Mouse (Mus musculus): ENCODE measurements around the gene Gm9918. TPM values are rescaled to one million over a fixed set of nuclear protein-coding genes. Genes with fewer than 3 reads are reported as not detected.
"Not testable (repeated sequence)": the region's sequence is repeated elsewhere in the genome, so short reads cannot be mapped to it uniquely, and the experiment has no call there.

The Gm9918 gene
- polyA plus RNA-seq (2014; fragmentation: Nextera tagmentation; extraction: Ambion mirVana), result 0.71 and 1.1 TPM in 2 replicates

DNA sequence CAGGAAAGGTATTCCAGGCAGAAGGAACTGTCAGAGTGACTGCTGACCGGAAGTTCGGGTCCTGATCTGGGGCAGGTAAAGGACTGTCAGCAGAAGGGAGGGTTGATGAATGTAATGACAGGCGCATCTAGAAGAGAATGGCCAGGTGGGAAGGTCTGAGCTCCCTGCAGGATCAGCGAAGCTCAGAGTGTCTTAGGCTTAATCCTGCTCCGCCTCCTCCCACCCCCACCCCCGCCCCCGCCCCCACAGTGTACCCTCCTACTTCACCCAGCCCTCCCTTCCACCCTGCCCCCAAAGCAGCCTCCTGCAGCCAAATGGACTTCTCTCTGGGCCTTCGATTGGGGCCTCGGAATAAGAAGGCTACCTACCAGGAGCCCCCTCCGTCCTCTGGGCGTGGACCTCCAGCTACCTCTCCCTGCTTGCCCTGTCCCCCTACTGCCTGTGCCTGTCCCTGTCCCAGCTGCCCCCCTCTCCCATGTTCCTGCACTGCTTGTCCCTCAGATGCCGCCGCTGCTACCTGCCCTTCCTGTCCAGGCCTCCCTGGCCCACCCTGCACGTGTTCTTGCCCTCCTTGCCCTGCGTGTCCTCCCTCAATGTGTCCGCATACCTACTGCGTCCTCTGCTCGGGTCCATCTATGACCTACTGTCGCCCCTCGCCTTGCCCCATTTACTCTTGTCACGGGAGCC lies at the start of gene Gm9918:
Gene Gm9918, plus strand, starts transcription at position 290 of the 687 bp plus-strand sequence.
- Histone ChIP-seq H3K27ac (replicated peaks; ENCODE audit: low read depth, low read length) (no peak within 1 kb of the TSS), H3K27me3 (replicated peaks; ENCODE audit: control insufficient read depth, insufficient read depth, low read length) (no peaks in the 10 kb centered on the region), H3K4me2 (ENCODE audit: low read depth, low read length) (peak within 1 kb of the TSS; percentile 65), H3K4me3 (ENCODE audit: low read depth, low read length) (peak within 1 kb of the TSS; percentile 35), H3K9me3 (ENCODE audit: control insufficient read depth, low read length) (no peaks in the 10 kb centered on the region), H3K4me1 (ENCODE audit: control insufficient read depth, insufficient read depth, low read length) (peaks cover 20% of the 10 kb centered on the region; the same call in 1 of the 2 replicates), H3K9ac (ENCODE audit: low read depth, low read length) (peak within 1 kb of the TSS; percentile 57), H3K36me3 (ENCODE audit: control insufficient read depth, insufficient read depth, low read length) (no peaks in the 10 kb centered on the region)
- DNase-seq (ENCODE audit: low spot score) (peak; percentile 4), ATAC-seq (ENCODE audit: low read depth) (peak; percentile 76)
- 9% methylated on average over 19 of the region's 21 CpGs for WGBS

DNA sequence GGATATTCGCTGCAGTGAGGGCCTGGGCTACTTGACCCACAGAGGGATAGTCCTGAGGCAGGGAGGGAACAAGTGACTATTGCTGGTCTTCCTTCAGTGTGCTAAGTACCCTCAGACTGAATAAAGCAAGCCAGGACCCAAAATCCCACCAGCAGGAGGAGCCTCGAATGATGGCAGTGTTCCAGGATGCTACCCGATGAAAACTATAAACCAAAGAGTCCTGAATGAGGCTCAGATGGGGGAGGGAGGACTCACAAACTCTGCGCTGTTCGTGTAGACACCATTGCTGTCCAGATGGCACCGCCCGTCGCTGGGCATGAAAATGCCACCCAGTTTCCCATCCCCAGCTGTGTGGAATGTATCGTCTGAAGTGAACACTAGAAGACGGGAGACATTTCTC lies 48.0 kb upstream of the Gm9918 start:
- no peak for DNase-seq (ENCODE audit: low spot score)
- no peak for ATAC-seq (ENCODE audit: low read depth)

DNA sequence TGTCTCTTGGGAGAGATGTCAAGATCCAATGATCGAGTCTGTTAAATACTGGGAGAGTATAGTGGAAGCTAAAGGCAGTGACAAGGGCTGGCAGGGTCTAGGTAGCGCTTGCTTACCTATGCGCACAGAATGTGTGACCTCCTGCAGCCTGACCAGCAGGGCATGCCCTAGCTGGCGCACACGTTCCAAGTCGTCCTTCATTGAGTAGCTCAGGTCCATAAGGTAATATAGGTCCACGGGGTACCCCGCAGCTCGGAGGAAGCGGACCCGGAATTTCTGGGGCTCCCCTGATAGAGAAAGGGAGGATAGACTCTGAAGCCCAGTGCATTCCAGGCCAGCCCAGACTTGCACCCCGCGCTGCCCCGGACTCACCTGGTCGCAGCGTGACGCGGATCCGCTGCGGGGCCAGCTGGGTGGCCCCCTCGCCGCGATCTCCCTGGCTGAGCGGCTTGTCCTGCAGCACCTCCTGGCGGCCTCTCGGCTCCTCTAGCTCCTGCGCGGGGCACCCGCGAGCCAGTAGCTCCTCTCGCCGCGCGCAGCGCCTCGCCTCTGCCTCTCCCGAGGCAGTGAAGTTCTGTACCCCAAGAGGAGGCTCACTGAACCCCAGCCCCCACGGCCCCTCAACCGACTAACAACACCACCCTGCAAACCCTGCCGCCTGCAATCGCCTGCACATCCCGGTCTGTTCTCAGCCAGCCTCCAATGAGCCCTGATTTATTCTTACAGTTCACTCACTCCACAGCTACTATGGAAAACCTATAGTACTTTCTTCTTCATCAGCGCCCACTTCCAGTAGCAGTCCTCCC lies 46.0 kb upstream of the Gm9918 start:
- Histone ChIP-seq H3K9me3 (ENCODE audit: control insufficient read depth, low read length) (no peaks in the 10 kb centered on the region), H3K36me3 (ENCODE audit: control insufficient read depth, insufficient read depth, low read length) (no peaks in the 10 kb centered on the region), H3K4me3 (ENCODE audit: low read depth, low read length) (peak overlapping the region; percentile 47), H3K27ac (replicated peaks; ENCODE audit: low read depth, low read length) (no peak overlapping the region), H3K9ac (ENCODE audit: low read depth, low read length) (peak overlapping the region; percentile 69), H3K4me2 (ENCODE audit: low read depth, low read length) (peak overlapping the region; percentile 95), H3K4me1 (ENCODE audit: control insufficient read depth, insufficient read depth, low read length) (no peaks in the 10 kb centered on the region; the same call in 1 of the 2 replicates), H3K27me3 (replicated peaks; ENCODE audit: control insufficient read depth, insufficient read depth, low read length) (peaks cover 11% of the 10 kb centered on the region; the same call in 1 of the 2 replicates)
- DNase-seq (ENCODE audit: low spot score) (peak; percentile 88), ATAC-seq (ENCODE audit: low read depth) (peak; percentile 91)
- 4% methylated on average over 30 of the region's 43 CpGs for WGBS

More for the DNA sequence above, 48.0 kb upstream of the Gm9918 start:
- Histone ChIP-seq H3K4me3 (ENCODE audit: low read depth, low read length) (no peak overlapping the region), H3K4me2 (ENCODE audit: low read depth, low read length) (no peak overlapping the region), H3K27ac (replicated peaks; ENCODE audit: low read depth, low read length) (no peak overlapping the region), H3K9ac (ENCODE audit: low read depth, low read length) (no peak overlapping the region), H3K27me3 (replicated peaks; ENCODE audit: control insufficient read depth, insufficient read depth, low read length) (peaks cover 11% of the 10 kb centered on the region; the same call in 1 of the 2 replicates), H3K4me1 (ENCODE audit: control insufficient read depth, insufficient read depth, low read length) (no peaks in the 10 kb centered on the region; the same call in 1 of the 2 replicates), H3K9me3 (ENCODE audit: control insufficient read depth, low read length) (no peaks in the 10 kb centered on the region), H3K36me3 (ENCODE audit: control insufficient read depth, insufficient read depth, low read length) (no peaks in the 10 kb centered on the region)
- WGBS, result 50% methylated on average over 10 of the region's 10 CpGs

DNA sequence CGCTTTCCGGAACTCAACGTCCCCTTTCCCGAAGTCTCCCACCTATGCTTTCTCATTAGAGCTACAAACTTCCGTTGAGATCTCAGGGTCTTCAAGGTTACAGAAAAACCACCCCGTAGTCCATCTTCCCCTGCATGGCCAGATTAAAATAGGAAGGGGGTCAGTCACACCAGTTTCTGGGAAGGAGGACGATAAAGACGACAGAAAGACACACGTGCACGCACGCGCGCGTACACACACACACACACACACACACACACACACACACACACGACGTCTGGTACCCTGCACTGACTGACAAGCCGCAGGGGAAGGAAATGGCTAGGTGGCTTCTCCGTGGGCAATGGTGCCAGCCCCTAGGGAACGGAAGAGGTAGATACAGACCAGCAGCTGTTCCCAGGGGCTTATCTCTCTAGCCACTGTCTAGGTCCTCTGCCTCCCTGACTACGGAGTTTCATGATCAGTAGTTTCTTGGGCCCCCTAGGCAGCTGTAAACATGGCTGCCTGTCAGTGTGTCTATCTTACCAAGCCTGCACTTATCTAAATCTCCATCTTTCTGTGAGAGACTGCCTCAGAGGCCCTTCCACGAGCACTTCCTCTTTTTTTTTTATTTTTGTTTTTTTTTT lies 45.3 kb upstream of the Gm9918 start:
- H3K27me3 ChIP-seq (replicated peaks; ENCODE audit: control insufficient read depth, insufficient read depth, low read length), result peaks cover 11% of the 10 kb centered on the region; the same call in 1 of the 2 replicates
- peak overlapping the region; percentile 69 for H3K9ac ChIP-seq (ENCODE audit: low read depth, low read length)
- H3K4me1 ChIP-seq (ENCODE audit: control insufficient read depth, insufficient read depth, low read length), result no peaks in the 10 kb centered on the region; the same call in 1 of the 2 replicates
- H3K27ac ChIP-seq (replicated peaks; ENCODE audit: low read depth, low read length), result no peak overlapping the region
- no peak for ATAC-seq (ENCODE audit: low read depth)
- H3K4me2 ChIP-seq (ENCODE audit: low read depth, low read length), result peak overlapping the region; percentile 95
- no peak for DNase-seq (ENCODE audit: low spot score)
- H3K4me3 ChIP-seq (ENCODE audit: low read depth, low read length), result peak overlapping the region; percentile 47
- WGBS, result 8% methylated on average over 18 of the region's 21 CpGs
- H3K36me3 ChIP-seq (ENCODE audit: control insufficient read depth, insufficient read depth, low read length), result no peaks in the 10 kb centered on the region
- H3K9me3 ChIP-seq (ENCODE audit: control insufficient read depth, low read length), result no peaks in the 10 kb centered on the region

DNA sequence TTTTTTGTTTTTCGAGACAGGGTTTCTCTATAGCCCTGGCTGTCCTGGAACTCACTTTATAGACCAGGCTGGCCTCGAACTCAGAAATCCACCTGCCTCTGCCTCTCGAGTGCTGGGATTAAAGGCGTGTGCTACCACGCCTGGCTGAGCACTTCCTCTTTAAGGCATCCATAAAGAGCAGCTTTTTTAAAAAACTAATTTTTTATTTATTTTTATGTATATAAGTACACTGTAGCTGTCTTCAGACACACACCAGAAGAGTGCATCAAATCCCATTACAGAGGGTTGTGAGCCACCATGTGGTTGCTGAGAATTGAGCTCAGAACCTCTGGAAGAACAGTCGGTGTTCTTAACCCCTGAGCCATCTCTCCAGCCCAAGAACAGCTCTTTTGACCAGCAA lies 44.7 kb upstream of the Gm9918 start:
- peaks cover 11% of the 10 kb centered on the region; the same call in 1 of the 2 replicates for H3K27me3 ChIP-seq (replicated peaks; ENCODE audit: control insufficient read depth, insufficient read depth, low read length)
- WGBS, result 70% methylated on average over 6 of the region's 6 CpGs

DNA sequence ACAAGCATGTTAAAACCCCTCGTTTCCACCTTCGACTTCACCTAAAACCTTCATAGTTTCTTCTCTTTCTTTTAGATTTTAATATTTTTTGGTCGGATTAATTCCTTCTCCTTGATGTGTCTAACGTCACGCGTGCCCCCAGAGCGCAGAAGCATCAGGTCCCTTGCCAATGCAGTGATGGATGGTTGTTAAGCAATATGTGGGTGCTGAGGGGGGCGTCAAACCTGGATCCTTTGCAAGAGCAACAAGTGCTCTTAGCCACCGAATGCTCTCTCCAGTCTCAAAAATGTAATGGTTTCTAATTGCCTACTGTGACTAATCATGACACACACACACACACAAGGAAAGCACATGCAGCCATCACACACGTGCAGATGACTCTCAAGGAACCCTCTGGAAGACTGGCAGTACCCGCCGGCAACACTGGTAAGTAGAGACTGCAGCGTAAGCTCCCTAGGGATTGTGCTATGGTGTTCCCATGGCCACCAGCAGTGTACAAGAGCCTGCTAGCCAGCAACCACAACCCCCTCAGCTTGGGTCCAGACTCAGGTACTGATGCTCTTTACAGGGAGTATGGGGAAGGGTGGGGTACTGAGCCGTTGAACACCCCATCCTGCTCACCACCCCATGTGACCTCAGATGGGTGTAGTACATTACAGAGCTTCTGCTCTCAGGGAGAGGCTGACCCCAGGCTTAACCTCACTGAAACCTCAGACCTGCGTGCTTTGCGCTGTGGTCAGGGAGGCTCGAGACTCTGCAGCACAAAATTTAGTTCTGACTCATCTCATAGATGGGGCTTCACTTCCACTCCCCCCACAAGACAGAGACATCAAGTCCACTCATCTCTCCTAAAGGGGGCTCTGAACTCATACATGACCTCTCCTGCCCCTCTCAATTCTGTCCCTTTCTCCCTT lies 39.7 kb upstream of the Gm9918 start:
- no peak overlapping the region for H3K27ac ChIP-seq (replicated peaks; ENCODE audit: low read depth, low read length)

More for the DNA sequence above, 44.7 kb upstream of the Gm9918 start:
- H3K4me3 ChIP-seq (ENCODE audit: low read depth, low read length); ATAC-seq (ENCODE audit: low read depth); DNase-seq (ENCODE audit: low spot score); H3K4me2 ChIP-seq (ENCODE audit: low read depth, low read length); H3K36me3 ChIP-seq (ENCODE audit: control insufficient read depth, insufficient read depth, low read length); H3K4me1 ChIP-seq (ENCODE audit: control insufficient read depth, insufficient read depth, low read length); H3K9ac ChIP-seq (ENCODE audit: low read depth, low read length); H3K9me3 ChIP-seq (ENCODE audit: control insufficient read depth, low read length); H3K27ac ChIP-seq (replicated peaks; ENCODE audit: low read depth, low read length): not testable (repeated sequence)

DNA sequence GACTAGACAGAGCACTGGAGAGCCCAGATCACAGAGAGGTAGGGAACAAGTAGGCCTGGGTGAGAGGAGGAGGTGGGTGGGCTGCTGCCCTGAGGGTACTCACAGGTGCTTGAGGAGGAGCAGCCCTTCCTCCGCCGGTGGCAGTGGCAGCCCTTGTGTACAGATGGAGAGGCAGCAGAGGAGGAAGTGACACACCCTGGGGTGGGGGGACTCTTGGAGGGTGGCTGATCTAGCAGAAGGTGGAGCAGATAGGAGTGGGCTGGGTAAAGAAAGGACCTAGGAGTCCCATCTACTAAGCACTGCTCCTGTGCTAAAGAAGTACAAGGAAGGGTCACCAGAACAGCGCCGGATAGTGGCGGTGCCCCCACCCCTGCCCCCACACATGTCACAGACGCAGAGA lies 38.6 kb upstream of the Gm9918 start, which contains the start of gene Itgb7:
Gene Itgb7, minus strand, starts transcription at position 197 of the 400 bp plus-strand sequence.
- no peak within 1 kb of the TSS for H3K9ac ChIP-seq (ENCODE audit: low read depth, low read length)
- no peaks in the 10 kb centered on the region for H3K9me3 ChIP-seq (ENCODE audit: control insufficient read depth, low read length)
- no peaks in the 10 kb centered on the region for H3K4me1 ChIP-seq (ENCODE audit: control insufficient read depth, insufficient read depth, low read length)
- no peaks in the 10 kb centered on the region for H3K27me3 ChIP-seq (replicated peaks; ENCODE audit: control insufficient read depth, insufficient read depth, low read length)
- 55% methylated on average over 6 of the region's 6 CpGs for WGBS
- no peak within 1 kb of the TSS for H3K4me2 ChIP-seq (ENCODE audit: low read depth, low read length)
- H3K4me3 ChIP-seq (ENCODE audit: low read depth, low read length), result no peak within 1 kb of the TSS
- DNase-seq (ENCODE audit: low spot score), result no peak
- no peak within 1 kb of the TSS for H3K27ac ChIP-seq (replicated peaks; ENCODE audit: low read depth, low read length)
- no peak for ATAC-seq (ENCODE audit: low read depth)
- H3K36me3 ChIP-seq (ENCODE audit: control insufficient read depth, insufficient read depth, low read length), result peaks cover 24% of the 10 kb centered on the region

More for the DNA sequence above, 39.7 kb upstream of the Gm9918 start:
- WGBS, result 69% methylated on average over 17 of the region's 17 CpGs
- H3K27me3 ChIP-seq (replicated peaks; ENCODE audit: control insufficient read depth, insufficient read depth, low read length), result no peaks in the 10 kb centered on the region
- no peaks in the 10 kb centered on the region for H3K9me3 ChIP-seq (ENCODE audit: control insufficient read depth, low read length)
- H3K4me3 ChIP-seq (ENCODE audit: low read depth, low read length), result no peak overlapping the region
- H3K36me3 ChIP-seq (ENCODE audit: control insufficient read depth, insufficient read depth, low read length), result peaks cover 16% of the 10 kb centered on the region
- H3K4me2 ChIP-seq (ENCODE audit: low read depth, low read length), result no peak overlapping the region
- no peaks in the 10 kb centered on the region for H3K4me1 ChIP-seq (ENCODE audit: control insufficient read depth, insufficient read depth, low read length)
- DNase-seq (ENCODE audit: low spot score), result no peak
- no peak overlapping the region for H3K9ac ChIP-seq (ENCODE audit: low read depth, low read length)
- ATAC-seq (ENCODE audit: low read depth), result no peak

Data from embryonic facial prominence, embryonic 14.5 days (tissue).